ENCODE assay signal across 14 mouse cellular contexts in genomic region chr6:37590800-37591199, GRCm38 (mm10).
"Had no signal": no experiment of that assay in that cellular context is flagged by ENCODE, and none has a peak within 500 bp of the region (broad histone marks: within the 10 kb centered on the region; RNA-seq: fewer than 3 reads in every experiment).

No protein-coding gene starts in this region.

- H3K36me3 ChIP-seq: kidney, embryonic 15.5 days; limb, embryonic 10.5 days; liver, embryonic 15.5 days had no signal

- H3K4me3 ChIP-seq: kidney, embryonic 15.5 days; left cerebral cortex, adult 2 months; limb, embryonic 10.5 days; liver, embryonic 15.5 days had no signal

- DNase-seq: kidney, adult 2 months; kidney, postnatal 14 days; lung, adult 2 months; lung, postnatal 36 days; retina, postnatal 1 day; spleen, adult 18-20 months; thymus, adult 18-20 months; thymus, postnatal 25 days had no signal

- H3K9me3 ChIP-seq: kidney, embryonic 15.5 days; limb, embryonic 10.5 days; liver, embryonic 15.5 days had no signal

- H3K27me3 ChIP-seq: kidney, embryonic 15.5 days; liver, embryonic 15.5 days had no signal

- H3K9ac ChIP-seq: kidney, embryonic 15.5 days; liver, embryonic 15.5 days had no signal

- H3K27ac ChIP-seq: left cerebral cortex, adult 2 months; limb, embryonic 10.5 days; liver, embryonic 15.5 days had no signal

- ATAC-seq: lung, postnatal 0 days had no signal

- H3K4me2 ChIP-seq: kidney, embryonic 15.5 days; liver, embryonic 11.5 days; liver, embryonic 15.5 days had no signal
